Mouse (Mus musculus): ENCODE measurements around the gene Tmcc3. TPM values are rescaled to one million over a fixed set of nuclear protein-coding genes. Genes with fewer than 3 reads are reported as not detected.
A peak's percentile ranks its signal among the peaks of the same experiment; 100 is the strongest.

Tmcc3 gene
- 10 to 100 TPM; 20.2 to 27.2 TPM for total RNA-seq (2021)
- long read RNA-seq, experiment 1, full-length matches to known transcripts, result 15 of 30 reads
- long read RNA-seq, experiment 1, partial matches to known transcripts, result 3 of 30 reads
- long read RNA-seq, experiment 1, other reads (novel, unspliced or antisense), result 12 of 30 reads
- long read RNA-seq, experiment 2, full-length matches to known transcripts, result 22 of 34 reads
- long read RNA-seq, experiment 2, partial matches to known transcripts, result 0 of 34 reads
- long read RNA-seq, experiment 2, other reads (novel, unspliced or antisense), result 12 of 34 reads

DNA sequence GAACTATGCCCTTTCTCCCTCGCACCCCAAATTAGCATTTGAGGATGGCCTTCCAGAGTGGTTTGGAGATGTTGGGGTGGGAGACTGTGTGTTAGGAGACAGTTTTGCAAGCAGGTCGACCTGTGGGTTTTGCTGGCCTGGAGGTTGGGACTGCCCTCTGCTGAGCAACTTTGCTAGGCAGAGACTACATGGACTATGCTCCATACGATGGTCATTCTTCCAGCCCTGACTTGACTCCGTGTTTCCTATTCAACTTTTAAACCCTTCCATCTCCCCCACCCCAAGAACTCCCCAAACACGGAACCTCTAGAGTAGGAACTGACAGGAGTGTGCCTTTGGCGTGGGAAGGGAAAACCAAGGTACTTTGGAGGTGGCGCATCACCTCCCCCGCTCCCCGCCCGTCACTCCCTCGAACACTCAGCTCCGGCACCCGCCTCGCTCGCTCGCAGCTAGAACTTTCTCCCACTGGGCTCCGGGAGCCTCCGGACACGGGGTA is at the start of gene Tmcc3:
TSS of gene Tmcc3 (plus strand) at position 439 of the 496 bp plus-strand sequence.
- DNase-seq (ENCODE audit: extremely low spot score in 1 of 2, low spot score in 2 of 2), result peak in 1 of 2 experiments; percentile 13
- H3K4me3 ChIP-seq, result peak within 1 kb of the TSS; percentile 48
- no peak; the same call in 1 of the 2 replicates for TF ChIP-seq CTCF (IDR thresholded peaks at IDR 0.05)
- intact Hi-C loops (cut with DNase I), result no loop called here
- H3K27ac ChIP-seq, result no peak within 1 kb of the TSS

DNA sequence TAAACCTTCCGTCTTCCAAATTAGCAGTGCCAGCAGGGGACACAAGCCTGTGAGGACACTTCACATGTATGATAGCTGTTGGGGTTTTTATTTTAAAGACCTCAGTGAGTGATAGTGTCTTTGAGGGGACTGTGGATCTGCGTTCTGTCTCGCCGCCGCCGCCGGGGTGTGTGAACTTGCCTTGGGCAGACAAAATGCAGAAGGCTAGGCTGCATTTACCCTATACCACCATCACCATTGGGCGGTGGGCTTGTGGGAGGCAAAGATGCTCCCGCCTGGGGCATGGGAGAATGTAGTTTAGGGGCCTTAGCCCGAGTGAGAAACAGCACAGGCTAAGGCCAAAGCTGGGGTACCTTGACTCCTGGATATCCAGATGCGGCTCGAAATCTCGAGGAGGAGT is 49.1 kb upstream of the Tmcc3 start:
- H3K4me3 ChIP-seq, result no peak overlapping the region
- no peak for DNase-seq (ENCODE audit: extremely low spot score in 1 of 2, low spot score in 2 of 2)
- no peak for TF ChIP-seq CTCF (IDR thresholded peaks at IDR 0.05)
- intact Hi-C loops (cut with DNase I), result no loop called here
- no peak overlapping the region for H3K27ac ChIP-seq

DNA sequence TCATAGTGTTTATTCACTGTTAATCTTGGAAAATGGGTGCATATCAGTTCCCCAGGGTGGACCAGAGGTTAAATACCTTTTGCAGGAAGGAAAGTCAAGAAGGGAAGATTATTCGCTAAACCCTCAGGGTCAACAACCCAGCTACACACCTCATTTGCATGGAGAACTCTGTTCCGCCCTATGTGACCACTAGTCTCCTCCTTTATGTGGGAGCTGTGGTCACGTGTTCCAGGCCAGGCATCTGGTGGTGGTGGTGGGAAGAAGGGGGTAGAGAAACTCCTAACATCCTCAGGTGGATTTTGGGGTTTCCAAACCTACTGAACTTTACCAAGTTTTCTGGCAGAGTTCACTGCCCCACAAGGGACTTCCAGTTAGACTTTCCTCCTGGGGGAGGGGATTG is 48.5 kb upstream of the Tmcc3 start:
- DNase-seq (ENCODE audit: extremely low spot score in 1 of 2, low spot score in 2 of 2), result no peak
- H3K4me3 ChIP-seq, result no peak overlapping the region
- no peak overlapping the region for H3K27ac ChIP-seq
- intact Hi-C loops (cut with DNase I), result no loop called here
- TF ChIP-seq CTCF (IDR thresholded peaks at IDR 0.05), result no peak

DNA sequence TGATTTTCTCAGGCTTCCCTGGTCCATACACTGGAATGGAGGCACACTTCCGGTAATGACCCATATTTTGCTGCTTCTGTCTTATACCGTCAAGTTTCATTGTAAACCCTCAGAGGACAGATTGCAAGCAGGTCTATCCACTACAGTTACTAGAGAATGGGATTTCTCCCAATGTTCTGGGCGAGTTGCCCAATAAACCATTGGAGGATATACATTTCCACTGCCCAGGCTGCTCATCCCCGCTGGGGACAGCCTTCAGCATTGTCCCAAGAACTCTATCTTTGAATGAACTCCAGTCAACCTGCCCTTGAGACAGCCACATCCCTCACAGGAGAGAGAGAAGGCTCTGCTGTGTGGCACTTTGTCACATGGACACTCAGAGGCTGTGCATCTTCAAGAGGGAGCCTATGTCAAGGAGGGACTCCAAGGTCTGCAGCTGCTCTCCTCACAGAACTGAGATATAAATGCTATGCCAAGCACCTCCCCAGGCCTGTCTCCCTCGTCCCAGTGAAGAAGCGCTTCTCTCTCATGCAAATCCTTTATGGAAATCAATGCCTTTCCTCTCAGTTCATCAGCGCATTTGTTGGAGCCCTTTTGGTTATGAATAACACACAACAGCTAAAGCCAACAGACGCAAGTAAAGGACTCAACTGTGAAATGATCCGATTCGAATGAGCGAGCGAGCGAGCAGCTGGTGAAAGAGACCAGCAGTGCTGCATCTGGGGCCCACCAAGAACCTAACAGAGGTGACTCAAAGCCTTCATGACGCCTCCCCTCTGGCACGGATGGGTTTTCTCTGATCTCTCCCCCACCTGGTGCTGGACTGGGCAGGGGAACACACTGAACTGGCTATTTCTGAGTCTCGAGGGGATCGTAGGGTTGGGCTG is 45.9 kb upstream of the Tmcc3 start:
- no peak overlapping the region for H3K27ac ChIP-seq
- no peak overlapping the region for H3K4me3 ChIP-seq
- no peak for TF ChIP-seq CTCF (IDR thresholded peaks at IDR 0.05)
- intact Hi-C loops (cut with DNase I), result no loop called here
- no peak for DNase-seq (ENCODE audit: extremely low spot score in 1 of 2, low spot score in 2 of 2)

DNA sequence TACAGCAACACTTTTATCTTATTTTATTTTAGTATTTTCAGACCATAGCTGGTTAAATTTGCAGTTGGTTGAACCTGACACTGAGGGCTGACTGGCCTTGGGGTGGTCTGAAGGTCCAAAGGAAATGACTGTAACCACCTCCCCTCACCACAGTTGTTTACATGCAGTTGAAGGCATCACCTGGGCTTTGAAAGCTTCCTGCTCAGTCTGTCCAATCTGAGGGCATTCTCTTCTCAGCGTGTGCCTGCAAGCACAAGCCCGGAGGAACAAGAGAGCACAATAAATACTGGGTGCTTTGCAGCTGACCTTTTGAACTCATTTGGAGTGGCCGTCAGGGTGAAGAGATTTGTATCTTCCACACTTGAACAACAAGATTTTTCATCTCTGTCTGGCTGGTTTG is 36.4 kb upstream of the Tmcc3 start:
- TF ChIP-seq CTCF (IDR thresholded peaks at IDR 0.05), result no peak
- intact Hi-C loops (cut with DNase I), result no loop called here
- H3K27ac ChIP-seq, result no peak overlapping the region
- H3K4me3 ChIP-seq, result no peak overlapping the region
- no peak for DNase-seq (ENCODE audit: extremely low spot score in 1 of 2, low spot score in 2 of 2)

DNA sequence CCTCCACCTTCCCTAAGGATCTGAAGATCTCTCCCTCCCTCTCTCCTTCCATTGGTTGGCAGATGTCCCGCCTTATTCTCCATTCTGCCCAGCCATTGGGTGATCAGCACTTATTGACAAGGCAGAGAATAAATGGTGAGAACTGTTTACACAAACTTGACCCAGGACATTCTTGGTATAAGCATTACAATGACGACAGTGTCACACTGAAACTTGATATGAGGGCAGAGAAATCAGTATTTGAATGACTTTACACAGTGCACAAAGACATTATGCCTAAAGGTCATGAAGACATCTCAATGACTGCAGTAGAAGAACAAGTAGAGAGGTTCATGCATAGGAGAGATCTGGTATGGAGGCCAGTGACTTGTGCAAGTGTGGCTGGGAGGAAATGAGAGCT is 35.2 kb upstream of the Tmcc3 start:
- no peak for DNase-seq (ENCODE audit: extremely low spot score in 1 of 2, low spot score in 2 of 2)
- intact Hi-C loops (cut with DNase I), result no loop called here
- Histone ChIP-seq H3K27ac (no peak overlapping the region), H3K4me3 (no peak overlapping the region)
- no peak for TF ChIP-seq CTCF (IDR thresholded peaks at IDR 0.05)

DNA sequence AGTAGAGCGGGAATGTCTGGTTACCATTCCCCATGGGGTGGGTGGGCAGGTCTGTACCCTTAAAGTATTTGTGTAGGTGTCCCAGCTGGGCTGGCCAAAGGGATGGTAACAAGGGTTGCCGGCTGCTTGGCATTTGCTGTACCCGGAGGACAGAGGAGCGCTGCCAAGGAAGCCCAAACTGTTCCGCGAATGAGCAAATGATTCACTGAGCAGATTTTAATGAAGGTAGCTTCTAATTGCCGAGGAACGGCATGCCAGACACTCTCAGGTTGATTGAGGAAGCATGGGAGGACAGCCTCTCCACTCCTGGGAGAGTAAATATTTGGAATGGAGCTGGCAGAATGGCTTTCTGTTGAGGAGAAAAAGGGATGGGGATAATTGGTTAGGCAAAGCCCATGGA is 29.6 kb upstream of the Tmcc3 start:
- no peak for DNase-seq (ENCODE audit: extremely low spot score in 1 of 2, low spot score in 2 of 2)
- Histone ChIP-seq H3K27ac (no peak overlapping the region), H3K4me3 (no peak overlapping the region)
- TF ChIP-seq CTCF (IDR thresholded peaks at IDR 0.05), result no peak
- intact Hi-C loops (cut with DNase I), result no loop called here

DNA sequence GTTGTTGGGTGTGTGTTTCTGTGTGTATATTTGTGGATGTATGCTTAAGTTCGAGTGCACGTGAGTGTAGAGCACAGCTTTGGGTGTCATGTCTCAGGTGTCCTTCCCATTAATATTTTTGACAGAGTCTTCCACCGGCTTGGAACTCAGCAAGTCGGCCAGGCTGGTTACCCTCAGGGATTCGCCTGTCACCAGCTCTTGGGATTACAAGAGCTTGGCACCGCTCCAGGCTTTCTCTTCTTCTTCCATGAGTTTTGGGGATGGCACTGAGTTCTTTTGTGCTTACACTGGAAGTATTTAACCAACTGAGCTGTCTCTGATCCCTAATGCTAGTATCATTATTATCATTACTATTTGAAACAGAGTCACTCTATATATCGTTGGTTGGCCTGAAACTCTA is 29.0 kb upstream of the Tmcc3 start:
- Histone ChIP-seq H3K27ac (no peak overlapping the region), H3K4me3 (no peak overlapping the region)
- intact Hi-C loops (cut with DNase I), result no loop called here
- no peak for DNase-seq (ENCODE audit: extremely low spot score in 1 of 2, low spot score in 2 of 2)
- TF ChIP-seq CTCF (IDR thresholded peaks at IDR 0.05), result no peak

DNA sequence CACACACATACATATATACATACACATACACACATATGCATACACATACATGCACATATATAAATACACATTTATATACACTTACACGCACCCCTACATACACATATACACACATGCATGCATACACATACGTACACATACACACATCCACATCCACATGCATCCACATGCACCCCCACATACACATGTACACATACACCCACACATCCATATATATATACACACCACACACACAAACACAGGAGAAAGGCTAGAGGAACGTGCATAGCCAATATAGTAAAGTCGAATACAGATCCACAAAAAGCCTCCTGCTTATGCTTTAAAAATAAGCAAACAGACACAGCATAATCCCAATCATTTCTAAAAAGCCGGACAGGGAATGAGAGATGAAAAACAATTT is 17.3 kb upstream of the Tmcc3 start:
- no peak for TF ChIP-seq CTCF (IDR thresholded peaks at IDR 0.05)
- Histone ChIP-seq H3K4me3 (no peak overlapping the region), H3K27ac (no peak overlapping the region)
- intact Hi-C loops (cut with DNase I), result no loop called here
- DNase-seq (ENCODE audit: extremely low spot score in 1 of 2, low spot score in 2 of 2), result no peak

DNA sequence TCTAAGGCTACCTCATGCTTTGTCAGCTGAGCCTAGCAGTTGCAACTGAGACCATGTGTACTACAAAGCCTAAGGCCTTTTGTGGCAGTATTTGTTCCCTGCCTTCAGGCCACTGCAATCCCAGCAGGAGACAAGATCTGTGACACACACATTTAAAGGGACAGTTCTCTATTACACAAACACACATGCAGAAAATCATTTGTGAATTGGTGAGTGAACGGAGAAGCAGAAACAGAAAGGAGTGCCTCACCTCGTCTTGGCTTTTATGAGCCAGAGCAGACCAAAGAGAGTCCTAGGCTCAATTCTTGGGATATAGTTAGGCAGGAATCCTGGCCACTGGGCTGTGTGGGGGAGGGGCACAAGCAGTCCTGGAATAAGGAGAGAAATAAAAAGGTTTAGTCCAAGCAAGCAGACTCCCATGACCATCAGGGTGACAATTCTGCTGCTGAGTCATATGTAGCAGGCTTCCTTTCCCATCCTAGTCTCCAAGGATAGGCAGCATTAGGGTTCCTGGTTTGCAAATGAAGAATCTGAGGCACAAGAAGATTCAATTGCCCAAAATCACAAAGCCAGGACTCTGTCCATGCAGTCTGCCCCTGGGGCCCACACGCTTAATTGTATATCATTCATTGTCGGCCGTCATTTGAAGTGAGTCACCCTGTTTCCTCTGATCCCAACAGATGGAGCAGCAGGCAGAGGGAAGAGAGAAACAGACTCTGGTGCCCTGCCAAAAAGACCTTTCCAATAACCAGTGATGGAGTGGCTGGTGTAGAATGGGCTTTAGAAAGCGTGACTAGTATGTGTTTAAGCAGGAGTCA is 16.6 kb upstream of the Tmcc3 start:
- H3K4me3 ChIP-seq, result no peak overlapping the region
- intact Hi-C loops (cut with DNase I), result no loop called here
- no peak overlapping the region for H3K27ac ChIP-seq
- no peak for DNase-seq (ENCODE audit: extremely low spot score in 1 of 2, low spot score in 2 of 2)
- no peak for TF ChIP-seq CTCF (IDR thresholded peaks at IDR 0.05)

DNA sequence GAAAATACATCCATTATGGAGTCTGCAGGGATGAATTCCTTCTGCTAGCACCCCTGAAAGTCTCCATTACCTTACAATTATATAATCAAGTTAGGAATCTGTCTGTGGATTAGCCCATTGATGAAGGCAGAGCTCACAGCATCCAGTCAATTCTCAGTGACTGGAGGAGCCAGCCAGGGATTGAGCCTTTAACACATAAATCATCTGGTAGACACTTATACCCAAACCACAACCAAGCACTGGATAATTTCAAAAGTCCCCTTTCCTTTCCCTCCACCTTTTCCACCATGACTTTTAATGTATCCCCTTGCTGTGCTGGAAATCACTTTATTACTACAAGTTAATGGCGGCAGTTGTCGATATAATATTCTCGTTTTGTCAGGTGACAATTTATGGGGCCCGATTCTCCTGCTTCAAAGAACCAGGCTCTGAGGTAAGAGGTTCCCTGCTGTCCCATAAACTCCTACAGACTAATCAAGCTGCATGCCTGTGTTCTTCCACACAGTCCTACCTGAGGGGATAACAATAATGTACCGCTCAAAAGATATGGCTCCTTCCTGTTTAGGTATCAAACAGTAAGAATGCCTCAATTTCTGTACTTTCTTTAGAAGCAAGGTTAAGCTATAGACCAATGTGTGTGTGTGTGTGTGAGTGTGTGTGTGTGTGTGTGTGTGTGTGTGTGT is 15.7 kb upstream of the Tmcc3 start:
- no peak for TF ChIP-seq CTCF (IDR thresholded peaks at IDR 0.05)
- Histone ChIP-seq H3K4me3 (no peak overlapping the region), H3K27ac (no peak overlapping the region)
- intact Hi-C loops (cut with DNase I), result no loop called here
- DNase-seq (ENCODE audit: extremely low spot score in 1 of 2, low spot score in 2 of 2), result no peak
